Mouse (Mus musculus) liver, postnatal 0 days (tissue): Measurements from ENCODE around the gene Aldh1a3. TPM values are rescaled to one million over a fixed set of nuclear protein-coding genes. Genes with fewer than 3 reads are reported as not detected.

Source experiments
- ATAC-seq: fragments of 200-750 bp; cut with Nextera tagmentation; 2 replicates; pipeline ENCODE4 v1.8.0; 2017; ENCODE audit warnings: mild to moderate bottlenecking, moderate library complexity
- DNase-seq: peaks from one replicate; pipeline ENCODE4 v3.0.0-alpha.2; 2016
- H3K27ac ChIP-seq: fragments of 300-500 bp; sonication (generic); 2 replicates; pipeline ENCODE4 v1.5.1; 2014; ENCODE audit warnings: antibody characterized with exemption, moderate library complexity, mild to moderate bottlenecking, low read depth
- H3K27me3 ChIP-seq: fragments of 300-500 bp; sonication (generic); 2 replicates; pipeline ENCODE4 v1.6.1; 2014; ENCODE audit warnings: low read length, control low read depth, mixed read lengths; ENCODE audit not compliant: insufficient read depth
- H3K36me3 ChIP-seq: fragments of 300-500 bp; sonication (generic); replicated peaks from 2 replicates; pipeline ENCODE4 v1.6.1; 2014; ENCODE audit warnings: mild to moderate bottlenecking, control low read depth, low read length, moderate library complexity, mixed read lengths; ENCODE audit not compliant: insufficient read depth
- H3K4me1 ChIP-seq: fragments of 300-500 bp; sonication (generic); 2 replicates; pipeline ENCODE4 v1.6.1; 2014; ENCODE audit warnings: antibody characterized with exemption, mild to moderate bottlenecking, control low read depth; ENCODE audit not compliant: insufficient read depth
- H3K4me2 ChIP-seq: fragments of 300-500 bp; sonication (generic); 2 replicates; pipeline ENCODE4 v1.6.1; 2014; ENCODE audit warnings: low read depth, mild to moderate bottlenecking, low read length, moderate library complexity, mixed read lengths
- H3K4me3 ChIP-seq: fragments of 300-500 bp; sonication (generic); 2 replicates; pipeline ENCODE4 v1.5.1; 2014; ENCODE audit warnings: low read depth, low read length
- H3K9ac ChIP-seq: fragments of 300-500 bp; sonication (generic); replicated peaks from 2 replicates; pipeline ENCODE4 v1.6.1; 2014; ENCODE audit warnings: mild to moderate bottlenecking, moderate library complexity
- H3K9me3 ChIP-seq: fragments of 300-500 bp; sonication (generic); 2 replicates; pipeline ENCODE4 v1.6.1; 2016; ENCODE audit warnings: mild to moderate bottlenecking, control low read depth, low read length, mixed read lengths
- CTCF ChIP-seq: sonication (generic); IDR thresholded peaks from 2 replicates; pipeline ENCODE4 v1.5.1; 2016; ENCODE audit warnings: antibody characterized with exemption, low read depth
- EP300 ChIP-seq: IDR thresholded peaks from 2 replicates; pipeline ENCODE4 v1.6.1; 2016; ENCODE audit warnings: antibody characterized with exemption, low read depth, mild to moderate bottlenecking
- WGBS: fragments of 180-500 bp; shearing (Covaris S2); extraction: QIAGEN DNeasy Blood & Tissue Kit; methylation state at CpG from one replicate; pipeline ENCODE4 v1.1.7; 2014; ENCODE audit not compliant: insufficient replicate concordance; 5-methylcytosine and 5-hydroxymethylcytosine counted together
- polyA plus RNA-seq: library from polyadenylated mRNA; unstranded; fragments of >200 nt; fragmentation: Nextera tagmentation; extraction: Ambion mirVana; gene quantifications from 2 replicates; pipeline ENCODE4 v1.2.1, GENCODE M21; 2015

Aldh1a3 gene
- polyA plus RNA-seq, 1 experiment from 2014 or later: 1.4 TPM

DNA sequence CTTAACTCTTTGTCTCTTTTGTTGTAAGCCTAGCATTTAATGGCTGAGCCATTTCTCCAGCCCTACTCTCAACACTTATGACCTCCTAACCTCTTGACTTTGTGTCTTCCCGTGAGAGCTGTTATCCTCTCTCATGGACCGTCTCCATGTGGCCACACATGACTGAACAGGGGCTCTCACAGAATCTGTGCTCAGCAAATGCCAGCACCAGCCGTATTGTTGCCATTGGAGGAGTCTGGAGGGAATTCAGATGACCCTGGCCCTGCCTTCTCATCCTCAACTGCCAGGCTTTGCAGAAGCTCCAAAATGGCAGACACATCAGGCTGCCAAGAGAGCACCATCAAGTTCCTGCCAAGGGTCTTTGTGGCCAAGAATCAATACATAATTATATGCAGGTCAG lies 30.0 kb downstream of the Aldh1a3 start:
- DNase-seq (no peak), ATAC-seq (no peak)
- WGBS: 74% methylated on average over 3 of the region's 3 CpGs
- H3K9me3 ChIP-seq: no peaks in the 10 kb centered on the region
- H3K4me1 ChIP-seq: no peaks in the 10 kb centered on the region
- no peaks in the 10 kb centered on the region for H3K36me3 ChIP-seq
- TF ChIP-seq EP300: no peak
- no peak for TF ChIP-seq CTCF
- no peaks in the 10 kb centered on the region for H3K27me3 ChIP-seq
- H3K9ac ChIP-seq: no peak overlapping the region
- no peak overlapping the region for H3K27ac ChIP-seq
- no peak overlapping the region for H3K4me3 ChIP-seq
- H3K4me2 ChIP-seq: no peak overlapping the region

DNA sequence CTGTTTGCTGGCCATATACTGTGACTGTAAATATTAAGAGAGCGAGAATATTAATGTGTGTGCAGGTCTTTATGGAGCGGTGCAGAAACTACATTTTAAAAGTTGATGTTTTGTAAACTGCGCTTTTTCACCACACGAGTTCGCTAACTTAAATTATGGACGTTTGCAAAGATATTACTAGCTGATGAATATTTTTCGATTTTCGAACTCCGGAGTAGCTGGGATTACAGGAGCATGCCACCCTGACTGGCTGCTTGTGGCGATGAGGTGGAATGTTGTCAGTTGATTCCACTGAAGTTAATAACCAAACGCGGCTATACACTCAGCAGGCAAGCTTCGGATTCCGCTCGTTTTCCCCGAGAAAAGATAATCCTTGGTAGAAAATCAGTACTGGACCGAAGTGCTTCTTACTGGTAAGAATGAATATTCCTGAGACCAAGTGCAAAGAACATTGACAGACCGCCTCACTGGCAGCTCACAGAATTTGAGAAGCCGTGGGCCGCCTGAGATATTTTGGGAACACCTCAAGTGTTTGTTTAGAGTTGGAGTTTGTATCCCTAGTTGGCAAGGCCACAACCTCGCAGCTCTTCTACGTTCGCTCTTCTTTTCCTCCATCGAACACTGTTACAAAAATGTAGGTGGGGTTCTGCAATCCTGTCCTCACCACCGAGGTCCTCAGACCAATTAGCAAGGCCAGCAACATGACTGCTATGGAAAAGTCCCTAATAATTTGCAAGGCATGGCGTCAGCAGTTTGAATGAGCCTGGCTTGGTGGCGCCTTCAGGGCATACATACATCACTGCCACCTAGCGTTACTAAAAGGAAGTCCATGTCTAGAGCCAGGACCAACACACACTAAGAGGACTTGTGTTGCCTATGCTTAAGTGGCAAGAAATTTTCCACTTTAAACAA lies 38.4 kb downstream of the Aldh1a3 start:
- TF ChIP-seq CTCF (peak; percentile 92), EP300 (0 out of 2 replicates have a peak, but pooled peaks have one; percentile 18)
- peak; percentile 76 for ATAC-seq
- Histone ChIP-seq H3K27ac (peak overlapping the region; percentile 81), H3K9me3 (no peaks in the 10 kb centered on the region), H3K36me3 (no peaks in the 10 kb centered on the region), H3K9ac (peak overlapping the region; percentile 78), H3K4me2 (peak overlapping the region; percentile 98), H3K4me1 (peaks cover 8% of the 10 kb centered on the region), H3K4me3 (peak overlapping the region; percentile 64), H3K27me3 (no peaks in the 10 kb centered on the region)
- 13% methylated on average over 28 of the region's 28 CpGs for WGBS
- peak; percentile 59 for DNase-seq

DNA sequence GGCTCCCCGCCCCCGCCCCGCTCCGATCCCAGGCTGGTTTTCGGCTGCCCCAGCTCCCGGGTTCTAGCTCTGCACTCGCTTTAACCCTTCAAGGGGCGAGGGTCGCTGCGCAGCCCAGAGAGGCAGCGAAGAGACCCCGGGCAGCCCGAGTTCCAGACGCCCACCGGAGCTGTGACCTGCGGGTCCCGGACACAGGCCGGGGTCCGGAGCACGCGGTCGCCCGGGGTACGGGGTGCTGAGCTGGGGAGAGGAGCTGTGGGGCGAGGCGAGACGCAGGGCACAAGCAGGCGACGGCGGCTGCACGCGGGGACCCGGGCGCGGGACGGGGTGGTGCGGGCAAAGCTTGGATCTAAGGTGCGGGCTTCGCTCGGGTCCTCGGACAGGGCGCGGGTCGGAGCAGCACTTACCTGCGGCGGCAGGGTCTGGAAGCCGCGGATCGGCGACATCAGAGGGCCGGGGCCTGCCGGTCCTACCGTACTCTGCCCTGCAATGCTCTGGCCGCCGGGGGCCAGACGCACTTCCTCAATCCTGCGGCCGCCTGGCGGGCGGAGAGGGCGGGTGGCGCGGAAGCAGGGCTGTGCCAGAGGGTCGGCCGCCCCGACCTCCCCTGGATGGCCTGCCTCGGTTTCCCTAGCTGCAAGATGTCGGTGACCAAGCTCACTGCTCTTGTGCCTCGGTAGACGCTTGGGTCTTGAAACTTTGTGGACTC lies 39.4 kb downstream of the Aldh1a3 start, which contains the start of gene Lrrk1:
TSS of gene Lrrk1 (minus strand) at position 538 of the 709 bp plus-strand sequence.
- peak within 1 kb of the TSS; percentile 98 for H3K4me2 ChIP-seq
- H3K4me1 ChIP-seq: peaks cover 8% of the 10 kb centered on the region
- no peaks in the 10 kb centered on the region for H3K27me3 ChIP-seq
- no peak for TF ChIP-seq EP300
- peak; percentile 61 for TF ChIP-seq CTCF
- peak within 1 kb of the TSS; percentile 78 for H3K9ac ChIP-seq
- DNase-seq: peak; percentile 78
- no peaks in the 10 kb centered on the region for H3K9me3 ChIP-seq
- ATAC-seq: peak; percentile 75
- peak within 1 kb of the TSS; percentile 81 for H3K27ac ChIP-seq
- WGBS: under 1% methylated on average over 63 of the region's 70 CpGs
- H3K4me3 ChIP-seq: peak within 1 kb of the TSS; percentile 64
- H3K36me3 ChIP-seq: no peaks in the 10 kb centered on the region

DNA sequence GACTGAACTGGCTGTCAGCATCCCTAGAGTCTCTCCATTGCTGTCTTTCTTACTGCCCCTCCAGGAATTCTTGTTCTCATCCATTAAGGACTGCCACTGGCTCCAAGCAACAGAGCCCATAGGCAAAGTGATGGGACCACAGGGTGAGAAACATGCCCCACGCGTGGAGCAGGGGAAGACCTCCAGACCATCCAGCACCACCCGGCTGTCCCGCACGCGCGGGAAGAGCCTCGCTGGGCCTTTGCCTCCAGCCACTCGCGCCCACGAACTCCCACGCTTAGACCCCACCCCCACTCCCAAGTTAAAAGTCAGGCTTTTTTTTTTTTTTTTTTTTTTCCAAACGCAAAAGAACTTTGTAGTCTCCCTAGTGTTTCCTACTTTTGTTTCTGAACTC lies 39.9 kb downstream of the Aldh1a3 start:
- TF ChIP-seq EP300: no peak
- no peak for TF ChIP-seq CTCF
- Histone ChIP-seq H3K27me3 (no peaks in the 10 kb centered on the region), H3K4me1 (peaks cover 8% of the 10 kb centered on the region), H3K36me3 (no peaks in the 10 kb centered on the region), H3K27ac (peak overlapping the region; percentile 81), H3K9ac (peak overlapping the region; percentile 78), H3K4me2 (peak overlapping the region; percentile 98), H3K9me3 (no peaks in the 10 kb centered on the region), H3K4me3 (peak overlapping the region; percentile 64)
- WGBS: 3% methylated on average over 13 of the region's 13 CpGs
- DNase-seq (no peak), ATAC-seq (no peak)

DNA sequence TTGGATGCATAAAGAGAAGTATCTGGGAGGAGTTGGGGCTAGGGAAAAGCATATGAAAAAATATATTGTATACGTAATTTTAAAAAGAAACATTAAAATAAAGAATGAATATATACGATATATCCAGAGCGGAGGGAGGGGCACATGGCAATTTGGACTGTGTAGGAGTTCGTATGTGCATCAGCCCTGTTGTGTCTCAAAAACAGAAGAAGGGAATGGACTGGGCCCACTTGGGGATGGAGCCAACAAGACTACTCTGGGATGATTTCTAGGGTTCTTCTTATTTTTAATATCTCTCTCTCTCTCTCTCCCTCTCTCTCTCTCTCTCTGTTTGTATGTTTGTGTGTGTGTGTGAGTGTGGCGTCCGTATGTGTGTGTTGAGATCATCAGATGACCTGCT lies 40.9 kb downstream of the Aldh1a3 start:
- Histone ChIP-seq H3K4me2 (no peak overlapping the region), H3K27me3 (no peaks in the 10 kb centered on the region), H3K9me3 (no peaks in the 10 kb centered on the region), H3K27ac (no peak overlapping the region), H3K9ac (no peak overlapping the region), H3K36me3 (no peaks in the 10 kb centered on the region), H3K4me1 (peaks cover 8% of the 10 kb centered on the region), H3K4me3 (no peak overlapping the region)
- no peak for ATAC-seq
- no peak for DNase-seq
- TF ChIP-seq CTCF (no peak), EP300 (no peak)
- WGBS: 83% methylated on average over 6 of the region's 6 CpGs

DNA sequence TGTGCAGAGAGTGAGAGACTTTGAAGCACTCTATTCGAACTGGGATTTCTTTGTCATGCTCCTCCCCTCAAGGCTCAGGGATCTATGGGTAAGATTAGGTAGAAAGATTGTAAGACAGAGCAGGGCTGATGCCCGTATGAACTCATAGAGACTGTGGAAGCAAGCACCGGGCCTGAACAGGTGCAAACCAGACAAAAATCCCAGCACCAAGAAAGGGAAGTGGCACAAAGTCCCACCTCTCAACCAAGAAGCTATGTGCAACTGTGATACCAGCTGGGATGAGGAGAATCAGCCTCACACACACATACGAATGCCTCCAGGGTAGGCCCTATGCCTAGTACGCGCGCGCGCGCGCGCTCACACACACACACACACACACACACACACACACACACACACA lies 41.5 kb downstream of the Aldh1a3 start:
- Histone ChIP-seq H3K27me3 (no peaks in the 10 kb centered on the region), H3K36me3 (0 out of 2 replicates have a peak, but pooled peaks cover 2% of the 10 kb centered on the region), H3K27ac (no peak overlapping the region), H3K4me3 (no peak overlapping the region), H3K4me1 (peaks cover 8% of the 10 kb centered on the region), H3K9ac (no peak overlapping the region), H3K9me3 (no peaks in the 10 kb centered on the region), H3K4me2 (no peak overlapping the region)
- DNase-seq (no peak), ATAC-seq (no peak)
- 85% methylated on average over 12 of the region's 12 CpGs for WGBS
- TF ChIP-seq CTCF (no peak), EP300 (no peak)
